ENCODE assay signal across 9 mouse cellular contexts in genomic region chr17:65613142-65613462, GRCm38 (mm10). TPM values are rescaled to one million over a fixed set of nuclear protein-coding genes. Genes with fewer than 3 reads are reported as not detected.
A peak's percentile ranks its signal among the peaks of the same experiment; 100 is the strongest.
DNase-seq lines count a peak whose midpoint lies in the region; ATAC-seq and TF ChIP-seq lines count a peak whose summit lies in the region.
"Had no signal": no experiment of that assay in that cellular context is flagged by ENCODE, and none has a peak within 500 bp of the region (broad histone marks: within the 10 kb centered on the region; RNA-seq: fewer than 3 reads in every experiment).

No protein-coding gene starts in this region.

- H3K27ac ChIP-seq in kidney, adult 2 months (ENCODE audit: insufficient read depth, low read depth, low read length) = peak overlapping the region; percentile 89
- peak overlapping the region; percentile 97 for H3K27ac ChIP-seq in bone marrow, adult 2 months (ENCODE audit: control insufficient read depth, insufficient read depth, low read depth, low read length, poor library complexity)
- peak overlapping the region; percentile 100 for H3K27ac ChIP-seq in hindbrain, embryonic 13.5 days
- peak overlapping the region; percentile 99 for H3K27ac ChIP-seq in midbrain, embryonic 13.5 days

- no peak for TF ChIP-seq CTCF in kidney, adult 2 months (conservative IDR thresholded peaks at IDR 0.05; ENCODE audit: insufficient read depth, insufficient read length, low read depth, low read length)
- TF ChIP-seq CTCF in bone marrow, adult 2 months (IDR thresholded peaks at IDR 0.05; ENCODE audit: control insufficient read depth, insufficient read depth, low read length) = no peak

- peaks cover 4% of the 10 kb centered on the region; the same call in 1 of the 2 replicates for H3K4me1 ChIP-seq in kidney, adult 2 months (ENCODE audit: control insufficient read depth, insufficient read depth, low read length)
- peaks cover 5% of the 10 kb centered on the region for H3K4me1 ChIP-seq in bone marrow, adult 2 months (ENCODE audit: control insufficient read depth, insufficient read depth, low read length)
- H3K4me1 ChIP-seq in hindbrain, embryonic 13.5 days (replicated peaks) = peaks cover 32% of the 10 kb centered on the region
- H3K4me1 ChIP-seq in midbrain, embryonic 13.5 days (replicated peaks) = peaks cover 42% of the 10 kb centered on the region

- TF ChIP-seq POLR2A in kidney, adult 2 months (IDR thresholded peaks at IDR 0.05; ENCODE audit: low read depth, low read length) = no peak
- no peak for TF ChIP-seq POLR2A in bone marrow, adult 2 months (IDR thresholded peaks at IDR 0.05; ENCODE audit: borderline replicate concordance, control insufficient read depth, low read depth, low read length)

- peak overlapping the region; percentile 74 for H3K4me2 ChIP-seq in hindbrain, embryonic 13.5 days
- H3K4me2 ChIP-seq in midbrain, embryonic 13.5 days (replicated peaks) = peak overlapping the region; percentile 78

- H3K9ac ChIP-seq in hindbrain, embryonic 13.5 days = peak overlapping the region; percentile 97
- peak overlapping the region; percentile 98 for H3K9ac ChIP-seq in midbrain, embryonic 13.5 days (replicated peaks)

- H3K4me3 ChIP-seq in kidney, adult 2 months (ENCODE audit: insufficient read depth, low read depth, low read length) = peak overlapping the region; percentile 90
- peak overlapping the region; percentile 78 for H3K4me3 ChIP-seq in bone marrow, adult 2 months (replicated peaks; ENCODE audit: control insufficient read depth, low read depth, low read length)
- H3K4me3 ChIP-seq in hindbrain, embryonic 13.5 days = peak overlapping the region; percentile 96
- peak overlapping the region; percentile 97 for H3K4me3 ChIP-seq in midbrain, embryonic 13.5 days (replicated peaks)

- peak; percentile 76 for ATAC-seq in hindbrain, embryonic 13.5 days (ENCODE audit: low FRiP score)
- peak; percentile 75 for ATAC-seq in midbrain, embryonic 13.5 days

- DNase-seq in kidney, adult 2 months = no peak
- no peak for DNase-seq in kidney, postnatal 36 days
- no peak for DNase-seq in cerebellum, postnatal 4 days (ENCODE audit: low spot score in 2 of 2)
- DNase-seq in right cerebral cortex, postnatal 10 days (ENCODE audit: low spot score in 2 of 2) = no peak
- no peak for DNase-seq in embryo, embryonic 11 days

- no peaks in the 10 kb centered on the region for H3K36me3 ChIP-seq in kidney, adult 2 months (ENCODE audit: control insufficient read depth, insufficient read depth, low read length)
- no peaks in the 10 kb centered on the region for H3K36me3 ChIP-seq in hindbrain, embryonic 13.5 days
- H3K36me3 ChIP-seq in midbrain, embryonic 13.5 days = no peaks in the 10 kb centered on the region

- 0% methylated on average over 42 of the region's 42 CpGs for WGBS in kidney, adult 2 months
- 2% methylated on average over 39 of the region's 42 CpGs for WGBS in bone marrow, adult 2 months
- under 1% methylated on average over 29 of the region's 42 CpGs for WGBS in hindbrain, embryonic 13.5 days
- WGBS in midbrain, embryonic 13.5 days = 0% methylated on average over 24 of the region's 42 CpGs

- H3K9me3 ChIP-seq in hindbrain, embryonic 13.5 days = no peaks in the 10 kb centered on the region
- H3K9me3 ChIP-seq in midbrain, embryonic 13.5 days = no peaks in the 10 kb centered on the region

- H3K27me3 ChIP-seq in kidney, adult 2 months (replicated peaks; ENCODE audit: control insufficient read depth, insufficient read depth, low read length) = no peaks in the 10 kb centered on the region
- H3K27me3 ChIP-seq in hindbrain, embryonic 13.5 days = no peaks in the 10 kb centered on the region
- no peaks in the 10 kb centered on the region; the same call in 1 of the 2 replicates for H3K27me3 ChIP-seq in midbrain, embryonic 13.5 days
- H3K27me3 ChIP-seq: Patski had no signal

RNA-seq across cellular contexts. Expression of gene Vapa, which starts 0.3 kb away (rescaled TPM):
- polyA plus RNA-seq in kidney, adult 2 months (2012; rRNA removed) = 21.2 and 27.5 TPM in 2 replicates
- polyA plus RNA-seq in bone marrow, adult 2 months (2011; ENCODE audit: insufficient read depth, insufficient read length, low replicate concordance, missing spikeins) = 30.7 and 60.4 TPM in 2 replicates
- 257 and 265 TPM in 2 replicates for polyA plus RNA-seq in hindbrain, embryonic 13.5 days (2015; fragmentation: Nextera tagmentation; extraction: Ambion mirVana)
- 244 and 247 TPM in 2 replicates for polyA plus RNA-seq in midbrain, embryonic 13.5 days (2015; fragmentation: Nextera tagmentation; extraction: Ambion mirVana)

RNA-seq across cellular contexts. Expression of gene Txndc2, which starts 28.9 kb away (rescaled TPM):
- 0.05 and 0.07 TPM in 2 replicates for polyA plus RNA-seq in kidney, adult 2 months (2012; rRNA removed)
- polyA plus RNA-seq in bone marrow, adult 2 months (2011; ENCODE audit: insufficient read depth, insufficient read length, low replicate concordance, missing spikeins) = not detected in 2 replicates
- 0.18 TPM in 1 of 2 replicates, not detected in the other for polyA plus RNA-seq in hindbrain, embryonic 13.5 days (2015; fragmentation: Nextera tagmentation; extraction: Ambion mirVana)
- 0.26 TPM in 1 of 2 replicates, not detected in the other for polyA plus RNA-seq in midbrain, embryonic 13.5 days (2015; fragmentation: Nextera tagmentation; extraction: Ambion mirVana)
- polyA plus RNA-seq: Patski had no signal
